Mouse (Mus musculus): Measurements from ENCODE around the gene Kat2a.

Gene Kat2a

DNA sequence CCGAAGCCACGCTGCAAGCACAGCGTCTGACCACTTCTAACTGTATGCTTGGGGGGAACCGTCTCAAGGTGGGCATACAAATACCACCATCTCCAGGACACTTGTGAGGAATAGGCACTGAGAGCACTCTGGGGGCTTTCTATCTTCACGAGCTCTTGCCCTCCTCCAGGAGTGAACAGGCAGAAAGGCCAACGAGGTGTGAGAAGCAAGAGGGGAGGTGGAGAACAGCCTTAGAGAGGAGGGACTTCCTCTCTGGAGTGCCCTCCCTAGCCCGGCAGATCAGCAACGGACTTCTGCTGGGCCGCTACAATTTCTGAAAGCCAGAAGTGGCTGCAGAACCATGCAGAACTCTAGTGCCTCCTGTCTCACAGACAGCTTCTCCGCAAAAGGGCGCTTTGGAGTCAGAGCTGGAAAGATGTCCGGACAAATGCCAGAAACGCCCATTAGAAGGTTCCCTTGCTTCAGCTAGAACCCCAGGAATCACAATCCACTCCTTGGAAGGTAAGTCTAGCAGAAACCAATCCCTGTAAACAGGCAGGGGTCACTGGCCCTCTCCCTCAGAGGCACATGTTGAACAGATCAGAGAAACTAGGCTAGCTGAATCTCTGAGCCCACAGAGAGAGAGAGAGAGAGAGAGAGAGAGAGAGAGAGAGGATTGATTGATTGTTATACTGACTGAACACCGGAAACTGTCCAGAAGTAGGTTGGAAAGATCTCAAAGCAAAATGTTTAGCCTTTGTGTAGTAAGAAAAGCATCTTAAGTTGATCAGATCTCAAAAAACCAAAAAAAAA is 23.9 kb upstream of the Kat2a start:
- DNase-seq (ENCODE audit: low read depth, low spot score): no peak

- no peak for DNase-seq (ENCODE audit: low read depth, low spot score)
Measured at GRCm38 (mm10) chr11:100735134-100735865, 23.0 kb upstream of the Kat2a start.

- no peak for DNase-seq (ENCODE audit: low read depth, low spot score)
Measured at GRCm38 (mm10) chr11:100730477-100731205, 18.4 kb upstream of the Kat2a start.

GRCm38 (mm10) chr11:100729976-100730375 is 17.7 kb upstream of the Kat2a start:
- DNase-seq (ENCODE audit: low read depth, low spot score): no peak

DNA sequence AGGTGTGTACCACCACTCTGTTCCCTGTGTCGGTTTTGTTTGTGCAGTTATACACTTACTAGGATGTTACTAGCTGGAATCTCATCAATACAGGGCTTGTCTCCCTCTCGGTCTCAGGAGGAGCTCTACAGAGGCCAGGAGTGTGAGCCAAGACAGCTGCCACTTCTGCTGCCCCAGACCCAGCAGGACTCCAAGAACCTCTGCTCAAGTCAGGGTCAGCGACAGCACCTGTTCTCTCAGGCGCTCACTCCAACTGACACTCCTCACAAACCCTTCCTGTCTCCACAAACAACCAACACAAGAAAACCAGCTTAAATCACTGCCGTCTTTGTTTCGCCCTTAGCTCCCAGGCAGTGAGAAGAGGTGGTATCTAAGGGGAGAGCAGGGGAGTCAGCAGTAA is 16.3 kb upstream of the Kat2a start:
- DNase-seq (ENCODE audit: low read depth, low spot score): no peak

GRCm38 (mm10) chr11:100727201-100727600 is 14.9 kb upstream of the Kat2a start:
- no peak for DNase-seq (ENCODE audit: low read depth, low spot score)

DNA sequence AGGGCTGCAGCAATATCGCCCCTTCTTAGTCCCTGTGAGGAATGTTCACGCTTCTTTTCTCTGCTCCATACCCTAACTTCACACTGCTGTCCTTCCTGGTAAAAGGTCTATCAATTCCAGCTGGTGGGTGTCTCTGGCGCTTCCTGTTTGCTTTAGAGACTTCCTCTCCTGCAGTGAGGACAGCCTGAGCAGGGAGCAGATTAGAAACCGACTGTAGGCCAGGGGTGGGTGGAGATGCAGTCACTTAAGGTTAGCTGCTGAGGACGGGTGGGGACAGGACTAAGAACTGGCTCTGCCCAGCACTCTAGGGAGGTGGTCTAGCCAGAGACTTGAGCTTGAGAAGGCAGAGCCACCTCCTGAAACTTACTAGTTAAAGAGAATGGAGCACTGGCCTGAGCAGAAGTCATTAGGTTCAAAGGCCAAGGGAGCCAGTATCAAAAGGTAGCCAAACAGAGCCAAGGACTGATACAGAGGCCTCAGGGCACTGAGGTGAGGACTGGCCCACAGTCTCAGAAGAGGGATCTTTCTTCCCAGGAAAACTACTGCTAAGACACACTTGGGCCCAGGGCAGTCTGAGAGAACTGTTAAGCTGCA is 12.8 kb upstream of the Kat2a start:
- no peak for DNase-seq (ENCODE audit: low read depth, low spot score)

DNA sequence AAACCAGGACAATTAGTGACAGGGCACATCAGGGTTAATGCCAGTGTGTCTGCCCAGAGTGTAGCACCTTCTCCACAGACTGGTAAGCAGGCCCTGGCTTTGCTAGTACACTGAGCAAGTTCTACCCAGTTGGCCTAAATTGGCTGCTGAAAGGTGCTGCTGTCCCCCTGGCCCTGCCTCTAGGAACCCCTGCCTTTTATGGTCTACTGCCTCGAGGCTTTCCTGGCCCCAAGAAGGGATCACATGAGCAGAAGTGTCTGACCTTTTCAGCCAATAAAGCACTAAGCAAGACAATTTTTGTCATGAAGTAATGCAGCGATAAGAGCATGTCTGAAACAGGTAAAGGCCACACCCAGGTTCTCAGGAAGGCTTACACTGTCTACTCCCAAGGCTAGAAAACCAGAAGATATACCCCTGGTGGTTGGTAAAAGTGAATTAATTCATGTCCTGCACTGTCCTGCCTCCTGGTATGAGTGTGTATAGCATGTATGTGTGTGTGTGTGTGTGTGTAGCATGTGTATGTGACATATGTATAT is 10.3 kb upstream of the Kat2a start:
- no peak for DNase-seq (ENCODE audit: low read depth, low spot score)

GRCm38 (mm10) chr11:100721776-100722492 is 9.7 kb upstream of the Kat2a start:
- no peak for DNase-seq (ENCODE audit: low read depth, low spot score)

GRCm38 (mm10) chr11:100721254-100721653 is 9.0 kb upstream of the Kat2a start:
- DNase-seq (ENCODE audit: low read depth, low spot score): no peak

- DNase-seq (ENCODE audit: low read depth, low spot score): no peak
Measured at GRCm38 (mm10) chr11:100720345-100720744, 8.1 kb upstream of the Kat2a start.

- no peak for DNase-seq (ENCODE audit: low read depth, low spot score)
Measured at GRCm38 (mm10) chr11:100719893-100720292, 7.6 kb upstream of the Kat2a start.

DNA sequence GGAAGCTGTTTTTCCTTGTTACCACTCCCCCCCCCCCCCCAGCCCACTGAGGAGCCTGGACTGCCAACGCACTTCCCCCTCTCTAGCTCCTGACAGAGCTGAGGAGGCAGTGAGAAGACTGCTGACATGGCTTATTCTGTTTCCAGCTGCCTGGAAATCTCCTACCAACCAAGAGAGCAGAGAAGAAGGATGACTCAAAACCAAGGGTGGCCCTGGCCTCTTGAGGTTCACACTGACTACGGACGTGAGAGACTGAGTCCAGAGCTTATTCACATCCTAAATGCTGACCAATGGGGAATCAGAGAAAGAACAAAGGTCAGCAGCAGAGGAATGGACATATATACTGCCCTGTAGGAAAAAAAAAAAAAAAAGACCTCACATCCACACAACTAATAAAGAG is 7.0 kb upstream of the Kat2a start:
- DNase-seq (ENCODE audit: low read depth, low spot score): no peak

DNA sequence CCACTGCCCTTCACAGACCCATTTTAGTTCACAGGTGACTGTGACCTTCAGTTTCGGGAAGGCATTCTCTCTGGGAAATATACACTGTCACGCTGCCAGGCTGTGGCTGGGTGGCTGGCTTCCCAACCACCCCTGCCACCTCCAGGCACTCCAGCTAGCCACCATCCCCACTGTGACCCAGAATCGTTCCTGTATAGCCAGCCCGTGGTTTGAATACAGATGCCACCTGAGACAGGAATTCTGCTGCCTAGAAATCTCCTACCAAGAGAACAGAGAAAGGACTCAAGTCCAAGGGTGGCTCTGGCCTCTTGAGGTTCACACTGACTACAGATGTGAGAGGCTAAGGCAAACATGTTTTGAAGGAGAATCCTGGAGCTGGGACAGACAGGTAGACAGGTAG is 6.6 kb upstream of the Kat2a start:
- no peak for DNase-seq (ENCODE audit: low read depth, low spot score)

DNA sequence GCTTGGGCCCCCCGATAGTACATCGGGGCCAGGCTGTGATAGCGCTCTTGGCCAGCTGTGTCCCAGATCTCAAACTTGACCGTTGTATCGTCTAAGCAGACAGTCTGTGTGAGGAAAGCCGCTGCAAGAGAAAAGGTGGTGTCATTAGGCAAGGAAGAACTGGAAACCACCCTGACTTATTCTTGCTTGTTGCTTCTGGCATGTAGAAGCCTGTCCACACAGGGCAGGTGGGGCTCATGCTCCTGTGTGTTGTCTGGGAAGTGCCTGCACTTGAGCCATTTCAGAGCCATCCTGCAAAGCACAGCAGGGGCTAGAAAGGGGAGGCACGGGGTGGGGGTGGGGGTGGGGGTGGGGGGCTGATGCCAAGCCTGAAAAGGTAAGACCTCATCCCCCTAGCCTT is 6.2 kb upstream of the Kat2a start:
- no peak for DNase-seq (ENCODE audit: low read depth, low spot score)

GRCm38 (mm10) chr11:100716649-100717048 is 4.4 kb upstream of the Kat2a start:
- DNase-seq (ENCODE audit: low read depth, low spot score): no peak

DNA sequence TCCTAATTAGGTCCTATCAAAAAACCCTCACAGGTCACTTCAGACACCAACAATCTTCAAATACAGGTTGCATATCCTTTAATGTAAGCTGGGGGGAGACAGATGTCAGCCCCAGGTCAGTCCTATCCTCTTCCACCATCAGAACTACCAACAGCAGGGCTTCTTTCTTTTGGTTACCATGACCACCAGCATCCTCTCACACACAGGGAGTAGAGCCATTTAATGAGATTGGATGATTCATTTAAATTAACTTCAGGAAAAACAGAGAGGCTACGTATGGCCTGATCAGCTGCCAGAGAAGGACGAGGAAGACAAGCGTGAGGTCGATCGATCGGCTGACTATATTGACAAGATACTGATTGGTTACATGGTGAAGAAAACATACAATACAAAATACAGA is 2.7 kb upstream of the Kat2a start:
- no peak for DNase-seq (ENCODE audit: low read depth, low spot score)

DNA sequence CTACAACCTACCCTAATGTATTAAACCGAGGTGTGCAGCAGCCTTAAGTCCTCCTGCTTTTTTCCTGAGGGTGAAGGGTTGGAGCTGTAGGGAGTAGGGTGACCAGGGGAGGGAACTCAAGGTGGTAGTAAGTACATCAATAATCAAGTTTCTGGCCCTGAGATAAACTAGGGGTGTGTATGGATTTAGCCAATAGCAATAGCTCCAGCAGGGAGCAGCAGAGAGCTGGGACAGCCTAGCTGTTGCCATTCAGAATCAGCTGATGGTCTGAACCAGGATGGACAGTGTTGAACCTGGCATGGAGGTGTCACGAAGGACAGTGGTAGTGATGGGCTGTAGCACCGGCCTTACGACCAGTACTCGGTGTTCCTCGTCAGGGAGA is 2.3 kb upstream of the Kat2a start:
- DNase-seq (ENCODE audit: low read depth, low spot score): peak; percentile 82

- peak; percentile 58 for DNase-seq (ENCODE audit: low read depth, low spot score)
Measured at GRCm38 (mm10) chr11:100713735-100714533, 1.7 kb upstream of the Kat2a start, which contains the start of gene Hspb9. Gene Hspb9 (plus strand): TSS chr11:100713850.

DNA sequence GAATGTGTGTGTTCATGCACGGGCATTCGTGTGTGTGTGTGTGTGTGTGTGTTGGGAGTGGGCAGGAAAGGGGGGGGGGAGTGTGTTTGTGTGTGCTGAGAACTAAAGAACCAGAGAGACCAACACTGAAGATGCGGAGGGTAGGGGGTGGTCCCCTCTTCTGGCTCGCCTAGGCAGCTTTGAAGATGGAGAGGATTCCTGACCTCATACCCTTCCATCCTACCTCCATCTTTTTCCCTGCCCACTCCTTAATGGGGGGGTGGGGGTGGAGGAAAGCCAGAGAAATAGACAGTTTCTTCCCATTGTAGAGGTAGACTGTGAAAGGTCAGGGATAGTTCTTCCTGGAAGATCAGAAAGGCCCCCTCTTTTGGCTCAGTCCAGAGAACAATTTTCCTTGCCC is 909 bp upstream of the Kat2a start:
- no peak for DNase-seq (ENCODE audit: low read depth, low spot score)

Measured in mesoderm, embryonic 11.5 days (tissue).